Mouse (Mus musculus) A20 (cell line): ENCODE results near the gene Vdr.

Source experiments
- DNase-seq: peaks from one replicate; pipeline ENCODE4 v3.0.0-alpha.2; 2011; ENCODE audit warnings: low read depth, low spot score

Gene Vdr

GRCm38 (mm10) chr15:97830253-97830787 is 80.1 kb downstream of the Vdr start:
- DNase-seq = peak; percentile 69

GRCm38 (mm10) chr15:97829432-97829831 is 81.0 kb downstream of the Vdr start:
- peak; percentile 64 for DNase-seq

DNA sequence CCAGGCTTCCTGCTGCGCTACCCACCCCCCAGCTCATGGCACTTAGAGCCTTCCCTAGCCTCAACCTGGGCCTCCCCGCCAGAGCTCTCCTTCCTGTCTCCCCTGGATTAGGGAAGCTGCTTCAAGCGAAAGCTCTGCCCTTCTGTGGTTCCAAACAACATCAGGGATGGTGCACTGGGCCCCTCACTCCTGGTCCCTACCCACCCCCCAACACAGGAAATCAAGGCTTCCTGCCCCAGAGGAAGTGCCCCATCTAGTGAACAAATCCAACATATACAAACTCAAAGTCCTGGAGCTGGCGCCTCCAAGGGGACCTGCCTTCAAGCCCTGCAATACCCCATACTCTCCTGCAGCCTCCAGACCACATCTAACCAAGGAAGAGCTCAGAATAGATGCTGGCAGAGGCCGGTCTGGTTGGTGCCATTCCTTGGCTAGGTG is 81.5 kb downstream of the Vdr start:
- DNase-seq = peak; percentile 79

- DNase-seq = peak; percentile 51
Observed at GRCm38 (mm10) chr15:97828221-97828842, 82.1 kb downstream of the Vdr start.

DNA sequence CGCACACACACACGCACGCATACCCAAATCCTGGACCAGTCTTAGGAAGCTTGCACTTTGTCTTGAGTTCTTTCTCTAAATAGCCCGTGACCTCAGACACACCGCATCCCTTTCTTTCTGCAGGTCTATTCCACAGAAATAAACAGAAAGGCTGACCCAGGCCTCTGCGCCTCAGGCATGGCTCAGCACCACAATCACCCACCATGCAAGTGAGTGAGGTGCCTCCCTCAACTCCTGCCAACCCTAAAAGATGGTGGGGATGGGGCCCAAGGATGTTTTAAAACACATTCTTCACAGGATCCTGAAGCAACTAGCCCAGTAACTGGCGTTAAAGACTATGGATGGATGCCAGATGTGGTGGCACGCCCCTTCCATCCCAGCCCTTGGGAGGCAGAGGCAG is 83.0 kb downstream of the Vdr start:
- DNase-seq = peak; percentile 76

DNA sequence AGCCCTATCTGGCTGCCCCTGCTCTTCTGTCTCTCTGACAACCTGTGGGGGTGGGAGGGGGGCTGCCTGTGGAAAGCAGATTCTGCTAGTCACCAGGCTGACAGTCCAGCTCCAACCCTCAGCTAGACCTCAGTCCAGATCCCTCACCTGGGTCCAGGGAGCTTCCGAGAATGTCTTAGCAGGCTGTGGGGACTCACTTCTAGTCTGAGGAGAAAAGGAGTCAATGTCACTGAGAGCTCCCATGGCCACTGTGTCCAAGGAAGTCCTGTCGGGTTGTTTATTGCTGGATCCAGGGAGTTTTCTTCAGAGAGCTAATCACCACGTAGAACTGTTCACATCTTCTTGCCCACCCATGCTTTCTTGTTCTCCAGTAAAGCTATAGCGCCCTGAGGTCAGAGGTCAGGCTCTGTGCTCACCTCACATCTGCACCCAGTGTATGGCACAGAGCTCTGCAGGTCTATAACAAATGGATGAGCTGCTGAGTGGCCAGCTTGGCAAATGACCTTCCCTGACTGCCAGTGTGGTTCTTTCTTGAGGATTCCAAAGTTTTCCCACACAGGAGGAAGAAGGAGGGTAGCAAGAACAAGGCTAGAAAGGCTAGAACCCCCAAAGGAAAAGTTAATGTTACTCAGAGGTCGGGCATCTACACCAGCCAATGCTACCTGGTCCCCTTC is 83.7 kb downstream of the Vdr start:
- DNase-seq = peak; percentile 79

DNA sequence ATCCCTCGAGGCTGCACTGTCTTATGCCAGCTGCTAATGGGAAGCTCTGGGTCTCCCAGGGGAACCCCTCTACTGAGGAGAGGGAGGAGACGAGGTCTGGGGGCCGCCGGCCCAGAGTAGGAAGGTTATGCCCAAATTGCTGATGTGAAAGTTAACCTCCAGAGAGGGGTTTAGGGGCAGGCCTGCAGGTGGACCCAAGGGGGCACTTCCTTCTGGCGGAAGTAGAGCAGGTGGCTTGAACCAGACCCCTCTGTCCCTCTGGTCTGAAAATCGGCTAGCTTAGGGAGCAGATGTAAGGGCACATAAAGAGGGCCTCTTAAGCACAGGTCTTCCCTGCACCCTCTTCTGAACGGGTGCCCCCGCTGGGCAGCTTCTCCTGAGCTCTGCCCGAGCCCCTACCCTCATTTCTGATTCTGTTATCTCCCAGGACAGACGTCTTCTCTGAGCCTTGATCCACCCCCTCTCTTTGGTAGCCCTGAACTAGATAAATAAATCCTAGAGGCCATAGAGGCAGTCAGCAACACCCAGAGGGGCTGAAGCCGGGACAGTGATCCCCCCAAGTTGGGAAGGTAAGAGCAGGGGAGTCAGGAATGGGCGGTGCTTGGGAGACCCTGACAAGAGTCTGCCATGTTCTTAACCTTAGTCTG is 84.4 kb downstream of the Vdr start:
- peak; percentile 93 for DNase-seq

DNA sequence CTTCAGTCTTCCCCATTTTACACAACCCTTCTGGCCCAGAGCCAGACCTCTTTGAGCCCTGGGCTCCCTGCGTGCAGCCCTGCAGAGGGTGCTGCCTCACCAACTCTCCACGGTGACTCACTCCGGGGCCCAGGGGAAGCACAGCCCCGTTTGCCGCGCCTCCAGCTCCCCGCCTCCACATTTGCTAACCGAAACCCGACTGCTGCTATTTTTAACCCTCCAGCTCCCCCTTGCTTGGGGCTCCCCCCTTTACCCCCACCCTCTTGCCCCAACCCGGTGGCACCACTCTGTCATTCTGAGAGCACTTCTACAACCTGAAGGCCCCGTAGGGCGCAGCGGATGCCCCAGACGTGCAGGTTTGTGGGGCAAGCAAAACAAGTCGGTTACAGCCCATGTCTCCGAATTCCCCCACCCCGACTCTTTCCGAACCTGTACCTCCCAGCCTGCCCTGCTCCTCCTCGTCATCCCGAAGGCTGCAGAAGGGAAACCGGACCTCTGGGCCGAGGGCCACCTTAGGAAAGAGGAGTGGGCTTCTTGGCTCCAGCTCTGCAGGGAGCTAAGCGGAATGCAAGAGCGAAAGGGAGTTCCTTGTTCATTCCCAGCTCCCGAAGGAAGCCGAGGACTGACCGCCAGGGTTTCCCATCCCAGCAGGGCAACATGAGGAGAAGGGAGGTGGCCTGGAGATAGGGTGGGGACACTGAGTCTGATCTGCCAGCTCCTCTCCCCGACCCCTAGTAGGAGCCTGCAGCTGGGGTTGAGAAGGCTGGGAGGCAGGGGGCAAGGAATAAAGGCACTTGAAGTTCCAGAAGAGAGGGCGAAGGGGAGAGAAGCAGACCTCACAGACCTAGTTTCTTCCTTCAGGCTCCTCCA is 85.1 kb downstream of the Vdr start:
- peak; percentile 98 for DNase-seq

DNA sequence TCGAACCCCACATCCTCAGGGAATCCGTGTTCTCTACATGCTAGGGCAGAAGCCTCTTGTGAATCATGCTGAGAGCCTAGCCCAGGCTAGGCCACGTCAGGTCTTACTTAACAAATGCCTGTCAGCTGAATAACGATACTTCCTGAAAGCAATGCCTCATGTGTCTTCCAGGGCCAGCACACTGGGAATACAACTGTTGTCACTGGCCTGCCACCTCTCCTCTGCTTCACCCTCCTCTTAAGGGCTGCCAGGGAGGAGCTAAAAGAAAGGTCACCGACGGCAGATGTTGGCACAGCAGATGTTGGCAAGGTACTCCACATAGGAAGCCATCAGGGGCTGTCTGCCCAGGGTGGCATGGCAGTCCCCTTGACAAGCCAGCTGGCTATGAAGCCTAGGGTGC is 86.4 kb downstream of the Vdr start:
- DNase-seq = no peak

GRCm38 (mm10) chr15:97823479-97823878 is 87.0 kb downstream of the Vdr start:
- DNase-seq = no peak

DNA sequence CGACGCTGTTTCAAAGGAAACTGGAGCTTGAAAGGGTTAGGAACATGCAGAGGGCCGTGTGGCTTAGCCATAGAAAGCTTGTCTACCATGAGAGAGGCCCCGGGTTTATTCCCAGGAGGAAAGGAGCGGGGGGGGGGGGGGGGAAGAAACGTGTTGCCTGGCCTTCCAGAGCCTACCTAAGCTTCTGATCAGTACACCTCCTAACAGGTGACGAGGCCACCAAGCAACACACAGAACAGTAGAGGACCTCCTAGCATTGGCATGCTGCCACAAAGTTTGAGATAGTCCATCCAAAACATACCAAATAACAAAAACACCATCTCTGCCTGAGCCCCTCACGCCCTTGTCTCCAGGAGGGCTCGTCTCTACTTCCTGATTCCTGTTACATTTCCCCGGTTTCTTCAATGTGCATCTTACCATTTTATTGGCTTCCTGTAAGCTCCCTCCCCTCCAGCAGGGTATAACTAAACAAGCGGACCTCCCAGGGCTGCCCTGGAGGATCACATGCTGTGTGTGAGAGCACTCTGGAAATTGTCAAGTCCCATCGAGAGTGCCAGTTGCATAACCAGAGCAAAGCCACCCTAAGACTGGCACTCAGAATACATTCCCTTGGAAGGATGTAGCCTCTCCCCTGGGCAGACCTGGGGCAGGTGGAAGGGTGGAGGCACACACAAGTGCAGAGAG is 87.7 kb downstream of the Vdr start:
- DNase-seq = peak; percentile 70

GRCm38 (mm10) chr15:97821983-97822363 is 88.5 kb downstream of the Vdr start:
- DNase-seq = peak; percentile 82

- DNase-seq = peak; percentile 83
Observed at GRCm38 (mm10) chr15:97821321-97821982, 89.0 kb downstream of the Vdr start.

- DNase-seq = no peak
Observed at GRCm38 (mm10) chr15:97819937-97820336, 90.5 kb downstream of the Vdr start.

DNA sequence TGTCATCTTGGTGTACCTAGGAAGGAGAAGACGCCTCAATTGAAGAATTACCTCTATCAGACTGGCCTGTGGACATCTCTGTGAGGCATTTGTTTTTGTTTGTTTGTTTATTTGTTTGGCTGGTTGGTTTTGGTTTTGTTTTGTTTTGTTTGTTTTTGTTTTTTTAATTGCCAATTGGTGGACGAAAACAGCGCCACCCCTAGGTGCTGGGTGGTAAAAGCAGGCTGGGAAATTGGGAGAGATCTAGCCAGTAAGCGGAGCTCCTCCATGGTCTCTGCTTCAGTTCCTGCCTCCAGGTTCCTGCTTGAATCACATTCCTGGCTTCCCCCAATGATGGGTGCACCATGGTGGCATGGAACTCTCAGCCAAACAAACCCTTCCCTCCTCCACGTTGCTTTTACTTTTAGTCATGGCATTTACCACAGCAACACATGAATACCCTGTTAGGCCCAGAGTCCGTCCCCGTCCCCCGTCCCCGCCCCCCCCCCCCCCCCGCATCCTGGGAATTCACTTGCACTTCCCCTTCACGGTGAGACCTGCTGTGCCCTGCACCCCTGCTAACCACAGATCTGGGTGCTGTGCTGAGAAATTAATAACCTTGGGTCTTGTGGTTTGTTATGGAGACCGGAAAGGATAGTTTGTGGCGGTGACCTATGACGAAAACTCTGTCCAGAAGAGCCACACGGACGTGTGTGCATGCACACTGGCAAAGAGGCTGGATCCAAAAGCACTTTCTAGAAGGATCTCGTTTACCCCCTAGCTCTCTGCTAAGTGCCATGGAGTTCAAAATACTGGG is 94.0 kb downstream of the Vdr start:
- DNase-seq = no peak

DNA sequence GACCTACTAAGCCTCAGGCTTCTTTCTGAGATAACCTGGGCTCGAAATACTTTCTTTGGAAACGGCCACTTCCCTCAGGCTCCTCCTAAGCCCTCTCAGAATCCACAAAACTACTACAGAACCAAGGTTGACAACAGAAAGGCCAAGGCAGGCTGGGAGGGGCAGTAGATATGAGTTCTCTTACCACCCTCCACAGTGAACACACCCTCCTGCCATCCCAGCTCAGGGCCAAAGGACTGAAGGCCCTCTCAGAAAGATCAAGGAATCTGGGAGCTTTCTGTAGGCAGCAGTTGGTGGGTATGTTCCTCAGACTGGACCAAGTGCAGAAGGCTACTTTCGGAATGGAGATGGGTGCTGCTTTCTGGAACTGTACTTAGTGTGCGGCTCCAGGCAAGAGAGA is 95.2 kb downstream of the Vdr start:
- no peak for DNase-seq

DNA sequence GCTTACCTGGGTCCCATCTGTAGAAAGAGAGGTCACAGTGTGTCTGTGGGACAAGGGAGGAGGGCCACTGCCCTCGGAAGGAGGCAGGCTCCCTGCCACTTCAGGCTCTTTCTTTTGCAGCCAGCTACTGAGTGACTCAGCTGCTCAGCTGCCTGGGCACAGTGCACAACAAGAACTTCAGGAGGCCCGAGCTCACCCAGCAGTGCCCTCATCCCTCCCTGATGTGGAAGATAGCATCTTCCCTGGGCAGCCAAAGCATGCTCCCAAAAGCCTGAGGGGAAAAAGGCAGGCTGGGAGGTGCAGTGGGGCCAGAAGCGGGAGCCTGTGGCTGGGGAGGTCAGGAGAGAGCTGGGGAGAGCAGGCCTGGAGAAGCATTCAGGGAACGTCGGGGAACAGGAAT is 95.7 kb downstream of the Vdr start:
- DNase-seq = no peak

DNA sequence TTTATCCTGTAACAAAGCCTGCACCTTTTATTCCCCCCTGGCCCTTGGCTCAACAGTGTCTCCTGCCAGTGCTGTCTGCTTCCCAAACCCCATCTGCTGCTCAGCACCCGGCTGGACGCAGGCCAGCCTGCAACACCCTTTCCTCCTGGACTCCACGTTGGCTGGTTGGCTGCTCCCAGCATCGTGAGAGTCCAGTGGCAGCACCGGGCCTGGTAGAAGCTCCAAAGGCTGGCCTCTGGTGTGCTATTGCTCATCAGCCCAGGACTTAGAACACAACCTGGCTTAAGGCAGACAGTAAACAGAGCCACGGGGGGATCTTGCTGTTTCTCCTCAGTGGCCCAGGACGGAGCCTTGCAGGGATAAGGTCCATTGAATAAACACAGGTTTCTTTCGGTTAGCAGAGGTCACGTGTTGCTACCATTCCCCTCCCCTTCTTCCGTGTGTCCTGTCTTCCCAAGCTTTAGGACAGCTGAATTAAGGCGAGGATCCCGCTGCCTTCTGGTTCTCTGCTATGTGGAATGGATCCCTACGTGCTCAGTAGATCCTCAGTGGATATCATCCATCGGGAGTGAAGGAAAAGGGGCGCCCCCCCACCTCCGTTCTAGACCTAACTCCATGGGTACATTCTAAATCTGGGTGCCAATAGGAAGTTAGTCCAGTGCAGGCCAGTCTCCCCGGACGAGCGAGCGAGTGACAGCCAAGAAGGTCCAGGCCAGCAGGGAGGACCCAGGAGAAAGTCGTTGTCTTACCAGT is 96.8 kb downstream of the Vdr start:
- DNase-seq = no peak

DNA sequence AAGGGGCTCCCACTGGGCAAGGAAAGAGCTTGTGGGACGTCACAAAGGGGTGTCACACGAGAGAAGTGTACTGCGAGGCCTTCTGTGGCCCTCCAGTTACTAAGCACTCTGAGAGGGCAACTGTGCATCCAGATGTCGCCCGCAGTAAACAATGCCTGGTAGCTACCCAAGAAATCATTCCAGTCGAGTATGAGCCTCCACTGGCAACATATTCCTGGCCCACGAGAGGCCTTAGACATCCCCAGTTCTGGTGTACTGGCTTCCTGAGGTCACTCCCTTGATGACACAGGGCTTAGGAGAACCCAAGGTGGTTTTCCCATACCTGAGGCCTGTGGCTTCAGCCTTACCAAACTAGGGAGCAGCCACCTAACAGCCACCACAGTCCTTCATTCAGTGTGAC is 97.6 kb downstream of the Vdr start:
- DNase-seq = no peak
